Mouse (Mus musculus): ENCODE data around the gene Gstt3. TPM values are rescaled to one million over a fixed set of nuclear protein-coding genes. Genes with fewer than 3 reads are reported as not detected.

The Gstt3 gene
- polyA plus RNA-seq, 1 experiment = 0.13 TPM

GRCm38 (mm10) chr10:75760311-75760710, 20.9 kb downstream of the Gstt3 start:
- H3K4me3 ChIP-seq = no peak overlapping the region
- H3ac ChIP-seq (ENCODE audit: control insufficient read depth, insufficient read length) = no peak overlapping the region
- H3K36me3 ChIP-seq (ENCODE audit: control insufficient read depth, insufficient read depth) = peaks cover 7% of the 10 kb centered on the region
- TF ChIP-seq E2F4 (IDR thresholded peaks at IDR 0.05; ENCODE audit: insufficient read depth) = no peak
- TF ChIP-seq MAX (IDR thresholded peaks at IDR 0.05; ENCODE audit: low read depth) = no peak
- H3K79me2 ChIP-seq (ENCODE audit: control insufficient read depth, insufficient read depth) = peaks cover 47% of the 10 kb centered on the region
- H3K27me3 ChIP-seq (ENCODE audit: control insufficient read depth, insufficient read depth, insufficient read length) = no peaks in the 10 kb centered on the region
- H3K4me2 ChIP-seq (ENCODE audit: low read depth) = no peak overlapping the region

DNA sequence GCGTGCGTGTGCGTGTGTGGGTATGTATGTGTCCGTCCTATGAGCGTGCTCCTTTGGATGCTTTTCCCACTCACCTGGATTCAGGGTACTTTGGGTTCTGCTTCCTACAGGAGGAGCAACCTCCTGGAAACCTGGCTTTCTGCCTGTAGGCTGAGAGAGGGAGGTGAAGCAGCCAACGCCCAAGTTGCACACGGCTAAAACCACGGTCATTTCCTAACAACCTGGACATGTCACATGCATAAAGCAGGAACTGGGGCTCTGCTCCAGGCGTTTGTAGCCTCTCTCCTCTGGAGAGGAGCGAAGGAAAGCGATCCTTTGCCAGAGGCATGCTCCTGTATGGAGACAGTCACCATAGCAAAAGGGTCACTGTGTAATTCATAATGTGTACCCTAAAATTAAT, 24.5 kb downstream of the Gstt3 start:
- TF ChIP-seq E2F4 (IDR thresholded peaks at IDR 0.05; ENCODE audit: insufficient read depth) = no peak
- no peak for TF ChIP-seq TCF12 (IDR thresholded peaks at IDR 0.05; ENCODE audit: insufficient read depth, poor library complexity, severe bottlenecking)
- H3K79me2 ChIP-seq (ENCODE audit: control insufficient read depth, insufficient read depth) = peaks cover 24% of the 10 kb centered on the region
- no peaks in the 10 kb centered on the region for H3K27me3 ChIP-seq (ENCODE audit: control insufficient read depth, insufficient read depth, insufficient read length)
- no peak overlapping the region for H3ac ChIP-seq (ENCODE audit: control insufficient read depth, insufficient read length)
- peaks cover 25% of the 10 kb centered on the region for H3K36me3 ChIP-seq (ENCODE audit: control insufficient read depth, insufficient read depth)
- no peak overlapping the region for H3K4me2 ChIP-seq (ENCODE audit: low read depth)
- H3K4me3 ChIP-seq = no peak overlapping the region

- TF ChIP-seq POLR2AphosphoS2 (IDR thresholded peaks at IDR 0.05; ENCODE audit: insufficient read length, low read depth) (no peak), MYOD1 (IDR thresholded peaks at IDR 0.05; ENCODE audit: control insufficient read depth in 1 of 3, insufficient read length in 2 of 3, low read depth in 2 of 3) (peak in 2 of 3 experiments; percentile 8 to 29)
- no peaks in the 10 kb centered on the region for H3K27me3 ChIP-seq (ENCODE audit: control insufficient read depth, insufficient read depth, insufficient read length)
- no peak overlapping the region for H3ac ChIP-seq (ENCODE audit: control insufficient read depth, insufficient read length)
Observed at GRCm38 (mm10) chr10:75744017-75744416, 37.2 kb downstream of the Gstt3 start.

DNA sequence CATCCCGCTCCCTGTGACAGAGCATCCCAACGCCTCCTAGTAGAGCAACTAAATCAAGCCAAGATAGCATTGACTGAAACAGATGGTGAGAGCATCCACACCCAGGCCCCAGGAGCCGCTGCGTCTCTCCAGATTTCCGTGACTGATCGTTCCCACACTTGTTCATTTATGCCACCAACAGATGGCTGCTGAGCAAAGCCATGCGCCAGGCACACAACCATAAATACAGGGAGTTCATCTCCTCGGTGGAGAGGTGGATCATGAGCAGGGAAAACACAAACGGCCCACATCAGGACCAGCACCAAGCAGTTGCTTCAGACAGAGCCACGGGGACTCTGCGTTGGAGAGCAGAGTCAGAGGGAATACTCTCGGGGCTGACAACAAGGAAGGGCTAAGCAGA, 37.8 kb downstream of the Gstt3 start:
- Histone ChIP-seq H3ac (ENCODE audit: control insufficient read depth, insufficient read length) (no peak overlapping the region), H3K79me2 (ENCODE audit: control insufficient read depth, insufficient read depth) (no peaks in the 10 kb centered on the region), H3K4me2 (ENCODE audit: low read depth) (no peak overlapping the region), H3K36me3 (ENCODE audit: control insufficient read depth, insufficient read depth) (peaks cover 43% of the 10 kb centered on the region), H3K4me3 (no peak overlapping the region), H3K27me3 (ENCODE audit: control insufficient read depth, insufficient read depth, insufficient read length) (no peaks in the 10 kb centered on the region)
- no peak for TF ChIP-seq REST (IDR thresholded peaks at IDR 0.05; ENCODE audit: insufficient read depth, insufficient read length)
- TF ChIP-seq E2F4 (IDR thresholded peaks at IDR 0.05; ENCODE audit: insufficient read depth) = no peak
- no peak for TF ChIP-seq CEBPB (IDR thresholded peaks at IDR 0.05; ENCODE audit: insufficient read depth, poor library complexity, severe bottlenecking)
- no peak for TF ChIP-seq MYOG (IDR thresholded peaks at IDR 0.05; ENCODE audit: control insufficient read depth in 1 of 3, insufficient read depth in 1 of 3, insufficient read length in 2 of 3, low read depth in 2 of 3)
- TF ChIP-seq SRF (IDR thresholded peaks at IDR 0.05; ENCODE audit: control insufficient read depth, insufficient read length, low read depth) = no peak
- no peak for TF ChIP-seq TCF12 (IDR thresholded peaks at IDR 0.05; ENCODE audit: insufficient read depth, poor library complexity, severe bottlenecking)
- TF ChIP-seq TCF3 (IDR thresholded peaks at IDR 0.05; ENCODE audit: insufficient read length, low read depth) = no peak
- TF ChIP-seq MAX (IDR thresholded peaks at IDR 0.05; ENCODE audit: low read depth) = no peak
- TF ChIP-seq POLR2A (IDR thresholded peaks at IDR 0.05; ENCODE audit: insufficient read length, low read depth) = no peak
- no peak for TF ChIP-seq USF1 (IDR thresholded peaks at IDR 0.05; ENCODE audit: low read depth)
- no peak for TF ChIP-seq MYOD1 (IDR thresholded peaks at IDR 0.05; ENCODE audit: control insufficient read depth in 1 of 3, insufficient read length in 2 of 3, low read depth in 2 of 3)
- TF ChIP-seq POLR2AphosphoS2 (IDR thresholded peaks at IDR 0.05; ENCODE audit: insufficient read length, low read depth) = no peak

More at GRCm38 (mm10) chr10:75744017-75744416, 37.2 kb downstream of the Gstt3 start:
- Histone ChIP-seq H3K79me2 (ENCODE audit: control insufficient read depth, insufficient read depth) (no peaks in the 10 kb centered on the region), H3K4me3 (no peak overlapping the region), H3K4me2 (ENCODE audit: low read depth) (no peak overlapping the region), H3K36me3 (ENCODE audit: control insufficient read depth, insufficient read depth) (peaks cover 44% of the 10 kb centered on the region)

GRCm38 (mm10) chr10:75740866-75741265, 40.3 kb downstream of the Gstt3 start:
- Histone ChIP-seq H3K27me3 (ENCODE audit: control insufficient read depth, insufficient read depth, insufficient read length) (no peaks in the 10 kb centered on the region), H3K79me2 (ENCODE audit: control insufficient read depth, insufficient read depth) (no peaks in the 10 kb centered on the region), H3K4me2 (ENCODE audit: low read depth) (no peak overlapping the region), H3K36me3 (ENCODE audit: control insufficient read depth, insufficient read depth) (peaks cover 35% of the 10 kb centered on the region), H3K4me3 (no peak overlapping the region), H3ac (ENCODE audit: control insufficient read depth, insufficient read length) (no peak overlapping the region)
- no peak for TF ChIP-seq MYOD1 (IDR thresholded peaks at IDR 0.05; ENCODE audit: control insufficient read depth in 1 of 3, insufficient read length in 2 of 3, low read depth in 2 of 3)
- TF ChIP-seq REST (IDR thresholded peaks at IDR 0.05; ENCODE audit: insufficient read depth, insufficient read length) = no peak
- TF ChIP-seq USF1 (IDR thresholded peaks at IDR 0.05; ENCODE audit: low read depth) = no peak
- TF ChIP-seq E2F4 (IDR thresholded peaks at IDR 0.05; ENCODE audit: insufficient read depth) = no peak
- no peak for TF ChIP-seq TCF12 (IDR thresholded peaks at IDR 0.05; ENCODE audit: insufficient read depth, poor library complexity, severe bottlenecking)
- TF ChIP-seq MYOG (IDR thresholded peaks at IDR 0.05; ENCODE audit: control insufficient read depth in 1 of 3, insufficient read depth in 1 of 3, insufficient read length in 2 of 3, low read depth in 2 of 3) = no peak
- TF ChIP-seq SRF (IDR thresholded peaks at IDR 0.05; ENCODE audit: control insufficient read depth, insufficient read length, low read depth) = no peak
- no peak for TF ChIP-seq POLR2AphosphoS2 (IDR thresholded peaks at IDR 0.05; ENCODE audit: insufficient read length, low read depth)
- TF ChIP-seq MAX (IDR thresholded peaks at IDR 0.05; ENCODE audit: low read depth) = no peak
- no peak for TF ChIP-seq POLR2A (IDR thresholded peaks at IDR 0.05; ENCODE audit: insufficient read length, low read depth)
- no peak for TF ChIP-seq CEBPB (IDR thresholded peaks at IDR 0.05; ENCODE audit: insufficient read depth, poor library complexity, severe bottlenecking)

GRCm38 (mm10) chr10:75725449-75725848, 55.8 kb downstream of the Gstt3 start:
- Histone ChIP-seq H3K27me3 (ENCODE audit: control insufficient read depth, insufficient read depth, insufficient read length) (no peaks in the 10 kb centered on the region), H3K4me3 (no peak overlapping the region), H3K79me2 (ENCODE audit: control insufficient read depth, insufficient read depth) (no peaks in the 10 kb centered on the region), H3K4me2 (ENCODE audit: low read depth) (no peak overlapping the region), H3ac (ENCODE audit: control insufficient read depth, insufficient read length) (no peak overlapping the region), H3K36me3 (ENCODE audit: control insufficient read depth, insufficient read depth) (peaks cover 56% of the 10 kb centered on the region)
- no peak for TF ChIP-seq E2F4 (IDR thresholded peaks at IDR 0.05; ENCODE audit: insufficient read depth)
- TF ChIP-seq REST (IDR thresholded peaks at IDR 0.05; ENCODE audit: insufficient read depth, insufficient read length) = no peak
- TF ChIP-seq MYOG (IDR thresholded peaks at IDR 0.05; ENCODE audit: control insufficient read depth in 1 of 3, insufficient read depth in 1 of 3, insufficient read length in 2 of 3, low read depth in 2 of 3) = no peak
- TF ChIP-seq USF1 (IDR thresholded peaks at IDR 0.05; ENCODE audit: low read depth) = no peak
- TF ChIP-seq TCF12 (IDR thresholded peaks at IDR 0.05; ENCODE audit: insufficient read depth, poor library complexity, severe bottlenecking) = no peak
